Mouse (Mus musculus): ENCODE measurements around the gene Cnbp. TPM values are rescaled to one million over a fixed set of nuclear protein-coding genes. Genes with fewer than 3 reads are reported as not detected.

The Cnbp gene
- total RNA-seq (2022), result 100 to 1,000 TPM; 280 to 313 (median 302) TPM

- peak; percentile 93 to 96 for DNase-seq (ENCODE audit: low spot score in 2 of 2)
These were observed at the start of gene Cnbp for GRCm38 (mm10) chr6:87850900-87851614. Gene Cnbp, minus strand, starts transcription at chr6:87851106.

GRCm38 (mm10) chr6:87898028-87898427 lies 47.1 kb upstream of the Cnbp start:
- DNase-seq (ENCODE audit: low spot score in 2 of 2), result peak in 1 of 2 experiments; percentile 18

- no peak for DNase-seq (ENCODE audit: low spot score in 2 of 2)
These were observed 43.0 kb upstream of the Cnbp start for GRCm38 (mm10) chr6:87893931-87894330.

- DNase-seq (ENCODE audit: low spot score in 2 of 2), result peak; percentile 98 to 99
These were observed 36.8 kb upstream of the Cnbp start, which contains the start of gene Copg1 for GRCm38 (mm10) chr6:87887594-87888233. Gene Copg1, plus strand, starts transcription at chr6:87887814.

- DNase-seq (ENCODE audit: low spot score in 2 of 2), result no peak
These were observed 35.8 kb upstream of the Cnbp start for GRCm38 (mm10) chr6:87886721-87887120.

- DNase-seq (ENCODE audit: low spot score in 2 of 2), result peak; percentile 55 to 95
These were observed 31.9 kb upstream of the Cnbp start for GRCm38 (mm10) chr6:87882816-87883215.

GRCm38 (mm10) chr6:87882221-87882620 lies 31.3 kb upstream of the Cnbp start:
- DNase-seq (ENCODE audit: low spot score in 2 of 2), result no peak

- DNase-seq (ENCODE audit: low spot score in 2 of 2), result no peak
These were observed 28.7 kb upstream of the Cnbp start for GRCm38 (mm10) chr6:87879628-87880027.

GRCm38 (mm10) chr6:87879010-87879409 lies 28.1 kb upstream of the Cnbp start:
- DNase-seq (ENCODE audit: low spot score in 2 of 2), result no peak

GRCm38 (mm10) chr6:87876068-87876643 lies 25.2 kb upstream of the Cnbp start:
- no peak for DNase-seq (ENCODE audit: low spot score in 2 of 2)

GRCm38 (mm10) chr6:87875562-87875961 lies 24.7 kb upstream of the Cnbp start:
- DNase-seq (ENCODE audit: low spot score in 2 of 2), result no peak

GRCm38 (mm10) chr6:87875083-87875482 lies 24.2 kb upstream of the Cnbp start:
- no peak for DNase-seq (ENCODE audit: low spot score in 2 of 2)

GRCm38 (mm10) chr6:87873963-87874362 lies 23.1 kb upstream of the Cnbp start:
- no peak for DNase-seq (ENCODE audit: low spot score in 2 of 2)

- DNase-seq (ENCODE audit: low spot score in 2 of 2), result no peak
These were observed 22.2 kb upstream of the Cnbp start for GRCm38 (mm10) chr6:87873104-87873503.

- no peak for DNase-seq (ENCODE audit: low spot score in 2 of 2)
These were observed 20.3 kb upstream of the Cnbp start for GRCm38 (mm10) chr6:87871240-87871639.

GRCm38 (mm10) chr6:87870440-87870839 lies 19.5 kb upstream of the Cnbp start:
- DNase-seq (ENCODE audit: low spot score in 2 of 2), result no peak

GRCm38 (mm10) chr6:87868871-87869506 lies 18.1 kb upstream of the Cnbp start:
- peak in 1 of 2 experiments; percentile 42 for DNase-seq (ENCODE audit: low spot score in 2 of 2)

GRCm38 (mm10) chr6:87867256-87867655 lies 16.4 kb upstream of the Cnbp start:
- no peak for DNase-seq (ENCODE audit: low spot score in 2 of 2)

- no peak for DNase-seq (ENCODE audit: low spot score in 2 of 2)
These were observed 15.3 kb upstream of the Cnbp start for GRCm38 (mm10) chr6:87866211-87866610.

- DNase-seq (ENCODE audit: low spot score in 2 of 2), result no peak
These were observed 6.2 kb upstream of the Cnbp start for GRCm38 (mm10) chr6:87857071-87857470.

GRCm38 (mm10) chr6:87853446-87853845 lies 2.5 kb upstream of the Cnbp start:
- DNase-seq (ENCODE audit: low spot score in 2 of 2), result no peak

GRCm38 (mm10) chr6:87851871-87852270 lies 965 bp upstream of the Cnbp start:
- no peak for DNase-seq (ENCODE audit: low spot score in 2 of 2)
